Mouse (Mus musculus) kidney, postnatal 10 days (tissue): ENCODE measurements around the gene Ptpn6.
A peak's percentile ranks its signal among the peaks of the same experiment; 100 is the strongest.

Experiments used
- DNase-seq: peaks from one replicate; pipeline ENCODE4 v3.0.0; 2021; ENCODE audit warnings: mixed read lengths

Ptpn6 gene

GRCm38 (mm10) chr6:124724472-124724871 is 14.0 kb downstream of the Ptpn6 start:
- no peak for DNase-seq

DNA sequence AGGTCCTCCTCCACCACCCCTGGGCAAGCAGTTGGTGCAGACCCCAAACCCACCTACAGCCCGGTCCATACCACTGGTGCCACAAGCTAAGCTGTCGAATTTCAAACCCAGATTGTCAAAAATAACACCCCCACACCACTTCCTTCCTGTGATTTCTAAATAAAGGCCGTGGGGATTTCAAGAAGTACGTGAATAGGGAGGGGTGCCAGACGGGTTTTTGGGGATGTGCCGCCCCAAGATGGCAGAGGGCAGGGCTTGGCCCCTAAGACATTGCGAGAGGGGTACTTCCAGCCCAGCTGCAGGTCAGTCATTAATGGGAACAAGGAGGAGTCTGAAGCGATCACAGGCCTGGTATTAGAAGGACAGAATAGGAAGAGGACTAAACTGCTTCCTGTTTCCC is 15.0 kb downstream of the Ptpn6 start:
- DNase-seq, result no peak

DNA sequence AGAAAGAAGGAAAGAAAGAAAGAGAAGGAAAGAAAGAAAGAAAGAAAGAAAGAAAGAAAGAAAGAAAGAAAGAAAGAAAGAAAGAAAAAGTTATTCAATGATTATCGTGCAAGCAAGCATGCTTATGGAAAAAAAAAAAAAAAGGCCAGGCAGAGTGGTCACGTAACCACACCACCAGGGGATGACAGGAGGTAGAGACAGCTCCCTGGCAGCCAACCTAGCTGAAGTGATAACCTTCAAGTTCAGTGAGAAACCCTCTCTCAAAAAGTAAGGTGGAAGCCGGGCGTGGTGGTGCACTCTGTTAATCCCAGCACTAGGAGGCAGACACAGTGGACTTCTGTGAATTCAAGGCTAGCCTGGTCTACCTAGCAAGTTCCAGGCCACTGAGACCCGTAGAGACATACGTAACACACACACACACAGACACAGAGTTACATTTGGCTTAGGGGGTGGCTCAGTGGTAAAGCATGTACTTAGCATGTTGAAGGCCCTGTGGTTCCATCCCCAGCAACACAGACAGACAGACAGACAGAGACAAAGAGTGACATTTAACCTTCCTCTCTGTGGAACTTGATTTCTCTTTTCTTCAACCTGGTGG is 15.5 kb downstream of the Ptpn6 start:
- DNase-seq, result no peak

GRCm38 (mm10) chr6:124720904-124721303 is 17.6 kb downstream of the Ptpn6 start:
- no peak for DNase-seq

DNA sequence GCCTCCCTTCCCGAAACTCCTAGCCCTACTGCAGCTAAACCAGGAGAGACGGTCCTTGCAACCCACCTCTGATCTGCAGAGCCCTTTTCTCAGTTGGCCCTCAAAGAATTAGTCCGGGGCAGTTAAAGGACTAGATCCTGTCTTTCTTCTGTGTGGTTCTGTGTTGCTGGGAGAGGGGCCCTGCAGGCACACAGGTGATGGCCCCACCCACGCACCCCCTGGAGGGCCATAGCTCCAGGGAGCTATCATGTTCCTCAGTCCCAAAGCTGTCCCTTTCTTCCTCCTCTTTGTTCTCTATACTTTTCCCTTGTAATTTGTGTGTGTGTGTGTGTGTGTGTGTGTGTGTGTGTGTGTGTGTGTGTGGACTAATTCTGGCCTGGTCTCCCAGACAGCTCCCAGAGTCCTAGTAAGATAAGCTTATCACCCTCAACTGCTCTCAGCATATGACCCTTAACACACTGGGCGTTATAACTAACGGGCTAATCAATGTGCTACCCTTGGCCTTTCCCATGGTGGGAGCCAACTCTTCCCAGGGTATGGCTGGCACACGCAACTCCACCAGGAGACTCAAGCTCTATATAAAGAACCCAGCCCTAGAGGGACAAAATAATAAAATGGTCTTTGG is 19.0 kb downstream of the Ptpn6 start:
- DNase-seq, result no peak

DNA sequence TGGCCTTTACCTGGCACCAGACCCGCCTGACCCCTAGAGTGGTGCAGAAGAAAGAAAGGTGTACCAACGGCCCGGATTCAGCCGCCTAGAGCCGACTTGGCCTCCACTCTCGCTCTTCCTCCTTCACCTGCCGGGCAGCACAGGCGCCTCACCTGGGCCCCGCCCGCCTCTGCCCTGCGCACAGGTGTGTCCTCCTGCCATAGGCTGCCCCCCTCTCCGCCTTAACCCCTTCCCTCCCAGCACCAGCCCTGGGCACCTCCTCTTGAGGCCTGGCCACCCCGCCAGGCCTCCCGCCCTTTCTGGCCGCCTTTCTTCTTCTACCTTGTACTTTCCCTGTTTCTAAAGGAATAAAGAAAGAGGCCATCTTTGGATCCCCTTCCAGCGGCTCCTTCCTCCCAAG is 19.8 kb downstream of the Ptpn6 start:
- DNase-seq, result peak; percentile 76

DNA sequence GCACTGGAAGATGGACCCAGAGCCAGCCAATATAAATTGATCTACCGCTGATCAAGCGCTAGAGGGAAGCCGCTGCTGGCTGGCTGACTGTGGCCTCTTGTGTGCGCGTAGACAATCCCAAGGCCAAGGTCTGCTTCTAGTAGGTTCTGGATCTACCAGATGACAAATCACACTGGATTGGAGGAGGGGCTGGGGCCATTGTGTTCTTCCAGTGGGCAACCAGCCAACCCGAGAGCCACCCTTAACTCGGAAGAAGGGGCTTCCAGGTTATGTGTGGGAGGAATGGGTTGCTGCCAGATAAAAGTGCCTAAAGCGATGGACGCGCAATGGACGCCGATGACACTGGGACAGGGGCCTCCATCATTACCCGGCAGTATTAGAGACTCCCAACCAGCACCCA is 20.5 kb downstream of the Ptpn6 start:
- no peak for DNase-seq

DNA sequence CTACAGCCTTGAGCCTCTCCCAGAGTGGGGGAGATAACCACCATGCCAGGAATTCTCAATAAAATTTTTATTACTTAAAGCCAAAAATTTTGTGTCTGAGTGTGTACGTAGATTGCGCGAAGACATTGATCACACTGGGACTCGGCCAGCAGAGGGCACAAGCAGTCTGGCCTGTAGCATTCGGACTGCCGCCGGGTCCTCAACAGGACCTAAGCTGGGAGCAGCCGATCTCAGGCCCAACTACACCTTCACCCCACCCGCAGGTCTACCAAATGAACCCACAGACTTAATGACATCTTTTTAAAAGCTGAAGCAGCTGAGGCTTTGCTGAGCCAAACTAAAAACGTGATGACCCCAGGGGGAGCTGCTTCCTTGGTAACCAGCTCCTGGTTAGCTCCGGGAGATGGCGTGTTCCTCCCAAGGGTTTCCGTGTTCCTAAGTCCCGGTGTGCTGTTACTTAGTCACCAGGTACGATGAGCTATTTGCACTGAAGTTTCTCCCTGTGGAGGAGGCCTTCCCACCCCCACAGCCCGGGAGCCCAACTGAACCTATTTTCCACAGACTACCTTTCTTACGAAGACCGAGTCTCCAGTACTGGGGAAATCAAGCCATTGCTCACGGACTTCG is 21.5 kb downstream of the Ptpn6 start:
- peak; percentile 77 for DNase-seq

DNA sequence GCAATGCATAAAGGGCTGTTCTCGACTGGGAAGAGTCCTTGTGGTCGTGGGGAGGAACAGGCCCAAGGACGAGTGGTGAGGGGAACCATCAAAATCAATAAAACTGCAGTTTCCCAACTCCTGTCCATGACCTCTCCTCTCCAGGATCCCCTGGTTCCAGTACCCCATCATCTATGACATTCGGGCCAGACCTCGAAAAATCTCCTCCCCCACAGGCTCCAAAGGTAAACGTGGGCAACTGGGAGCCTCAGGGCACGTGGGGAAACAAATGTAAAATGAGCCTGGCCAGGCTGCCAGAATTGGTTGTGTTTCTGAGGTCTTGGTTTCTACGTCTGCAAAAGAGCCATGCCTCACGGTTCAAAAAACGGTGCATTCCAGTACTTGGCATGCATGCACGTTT is 25.6 kb downstream of the Ptpn6 start:
- DNase-seq, result no peak

DNA sequence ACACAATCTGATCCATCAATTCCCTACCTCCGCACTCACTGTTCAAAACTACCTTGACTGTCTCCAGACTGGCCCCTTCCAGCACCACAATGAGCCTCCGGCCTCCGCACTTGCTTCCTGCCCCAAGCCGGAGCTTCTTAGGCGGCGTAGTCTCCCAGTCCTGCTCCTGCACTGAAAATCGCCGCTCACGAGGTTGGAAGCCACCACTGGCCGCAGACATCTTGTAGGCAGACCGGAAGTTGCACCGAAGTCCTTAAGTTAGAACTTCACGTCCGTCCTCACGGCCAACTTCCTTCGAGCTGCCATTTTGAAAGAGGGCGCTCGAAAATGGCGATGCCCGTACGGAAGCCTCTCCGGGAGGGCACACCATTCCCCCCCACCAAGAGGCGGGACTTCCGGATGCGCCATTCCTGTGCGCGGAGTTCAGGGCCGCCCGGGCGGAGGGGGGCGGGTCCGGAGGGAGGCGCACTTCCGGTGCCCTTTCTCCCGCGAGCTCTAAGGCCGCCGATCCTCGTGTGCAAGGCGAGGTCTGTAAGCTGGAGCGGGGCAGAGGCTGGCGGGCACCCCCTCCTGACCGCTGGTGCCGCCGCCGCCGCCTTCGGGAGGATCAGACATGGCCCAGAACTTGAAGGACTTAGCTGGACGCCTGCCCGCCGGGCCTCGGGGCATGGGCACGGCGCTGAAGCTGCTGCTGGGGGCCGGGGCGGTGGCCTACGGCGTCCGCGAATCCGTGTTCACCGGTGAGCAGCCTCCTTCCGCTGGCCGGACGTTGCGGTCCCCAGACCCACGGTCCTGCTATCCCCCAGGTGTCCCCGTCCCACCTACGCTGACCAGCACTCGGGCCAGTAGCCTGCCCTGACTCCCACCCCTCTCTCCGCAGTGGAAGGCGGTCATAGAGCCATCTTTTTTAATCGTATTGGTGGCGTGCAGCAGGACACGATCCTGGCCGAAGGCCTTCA is 26.4 kb downstream of the Ptpn6 start, which contains the start of the genes Emg1 and Phb2:
Emg1 (minus strand) TSS at position 355 of the 959 bp plus-strand sequence.
Phb2 (plus strand) TSS at position 513 of the 959 bp plus-strand sequence.
- peak; percentile 99 for DNase-seq

- DNase-seq, result no peak
Measured at GRCm38 (mm10) chr6:124708289-124708889, 30.1 kb downstream of the Ptpn6 start.

- DNase-seq, result no peak
Measured at GRCm38 (mm10) chr6:124706061-124706627, 32.4 kb downstream of the Ptpn6 start.

DNA sequence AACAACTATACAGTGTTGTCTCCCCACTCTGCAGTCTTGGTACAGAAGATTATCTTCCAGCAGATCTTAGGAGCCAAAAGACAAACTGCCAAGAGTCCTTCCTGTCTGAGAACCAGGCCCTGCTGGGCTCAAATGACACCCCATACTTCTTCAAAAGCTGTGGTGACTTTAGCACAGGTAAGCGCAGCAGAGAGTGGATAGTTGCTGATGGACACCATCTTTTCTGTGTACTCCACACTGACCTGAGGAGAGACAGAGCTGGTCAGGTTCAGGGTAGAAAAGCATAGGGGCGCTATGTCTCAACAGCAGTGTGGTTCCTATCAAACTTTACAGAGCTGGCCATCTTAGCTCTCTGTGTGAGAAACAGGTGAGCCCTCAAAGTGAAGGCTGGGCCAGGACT is 34.1 kb downstream of the Ptpn6 start:
- no peak for DNase-seq

DNA sequence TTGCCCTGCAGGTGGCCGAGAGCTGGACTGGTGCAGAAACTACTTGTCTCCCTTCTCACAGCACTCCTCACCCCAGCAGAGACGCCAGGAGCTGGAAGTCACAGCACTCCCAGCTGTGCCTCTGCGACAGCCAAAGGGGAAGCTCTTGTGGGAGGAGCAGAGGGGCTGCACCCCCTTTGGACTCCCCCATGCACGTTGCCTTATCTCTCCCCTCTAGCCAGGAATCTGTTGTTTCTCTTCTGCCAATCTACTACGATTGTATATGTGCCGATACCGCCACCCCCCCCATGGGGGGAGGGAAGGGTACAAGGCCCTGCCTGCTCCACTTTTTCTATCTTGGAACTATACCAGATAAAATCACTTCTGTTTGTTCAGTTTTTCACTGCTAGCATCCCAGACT is 34.7 kb downstream of the Ptpn6 start:
- no peak for DNase-seq

GRCm38 (mm10) chr6:124702784-124703103 is 35.8 kb downstream of the Ptpn6 start:
- DNase-seq, result peak; percentile 84

DNA sequence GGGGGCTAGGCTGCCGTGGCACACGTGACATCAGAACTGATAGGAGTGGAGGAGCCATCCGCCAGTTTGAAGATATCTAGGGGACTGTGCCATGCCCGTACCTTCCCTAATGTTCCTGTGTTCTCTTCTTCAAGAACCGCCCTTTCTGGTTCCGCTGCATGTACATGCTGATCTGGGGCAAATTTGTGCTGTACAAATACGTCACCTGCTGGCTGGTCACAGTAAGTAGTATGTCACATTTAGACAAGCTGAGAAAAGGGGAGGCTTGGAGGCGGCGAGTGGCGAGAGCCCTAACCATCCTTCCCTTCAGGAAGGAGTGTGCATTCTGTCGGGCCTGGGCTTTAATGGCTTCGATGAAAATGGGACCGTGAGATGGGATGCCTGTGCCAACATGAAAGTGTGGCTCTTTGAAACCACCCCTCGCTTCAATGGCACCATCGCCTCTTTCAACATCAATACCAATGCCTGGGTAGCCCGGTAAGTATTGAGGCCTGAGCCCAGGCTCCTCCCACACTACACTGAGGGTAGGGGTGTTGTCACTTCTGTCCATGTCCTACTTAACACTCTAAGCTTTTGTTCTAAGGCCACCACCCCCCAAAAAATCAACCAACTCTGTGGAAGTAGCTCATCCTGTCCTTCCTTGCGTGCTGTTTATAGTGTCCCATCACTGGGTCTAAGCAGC is 36.3 kb downstream of the Ptpn6 start:
- no peak for DNase-seq

DNA sequence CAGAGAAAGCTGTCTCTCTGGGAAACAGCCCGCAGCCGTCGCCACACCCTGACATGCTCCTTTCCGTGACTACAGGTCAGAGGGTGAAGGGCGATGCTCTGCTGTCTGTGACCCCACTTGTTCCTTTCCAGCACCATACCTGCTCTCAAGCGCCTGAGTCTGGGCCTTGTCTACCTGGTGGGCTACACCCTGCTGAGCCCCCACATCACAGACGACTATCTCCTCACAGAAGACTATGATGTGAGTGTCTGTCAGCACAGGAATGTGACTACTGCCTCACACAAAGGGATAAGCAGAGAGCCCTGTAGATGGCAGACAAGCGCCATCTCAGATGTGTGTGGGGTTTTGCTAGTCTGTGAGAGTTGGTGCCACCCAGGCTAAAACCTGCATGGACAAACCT is 37.2 kb downstream of the Ptpn6 start:
- DNase-seq, result no peak

- DNase-seq, result peak; percentile 46
Measured at GRCm38 (mm10) chr6:124699962-124700610, 38.4 kb downstream of the Ptpn6 start.

- no peak for DNase-seq
Measured at GRCm38 (mm10) chr6:124699366-124699765, 39.1 kb downstream of the Ptpn6 start.

DNA sequence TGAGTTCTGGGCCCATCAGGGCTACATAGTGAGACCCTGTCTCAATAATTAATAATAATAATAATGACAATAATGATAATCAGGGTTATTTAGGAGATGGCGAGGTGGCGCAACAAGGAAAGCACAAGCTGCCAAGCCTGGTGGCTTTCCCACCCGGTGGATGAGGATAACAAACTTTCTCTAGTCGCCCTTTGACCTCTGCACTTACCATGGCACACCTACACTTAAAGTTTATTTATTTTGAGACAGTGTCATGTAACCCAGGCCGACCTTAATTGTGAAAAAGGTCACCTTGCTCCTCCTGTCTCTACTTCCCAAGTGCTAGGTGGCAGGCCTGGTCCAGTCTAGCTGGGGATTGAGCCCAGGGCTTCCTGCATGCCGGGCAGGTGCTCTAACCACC is 39.8 kb downstream of the Ptpn6 start:
- no peak for DNase-seq

- DNase-seq, result no peak
Measured at GRCm38 (mm10) chr6:124696441-124697150, 41.9 kb downstream of the Ptpn6 start.
